Mouse (Mus musculus) bone marrow macrophage, adult 2 months (primary cell): ENCODE results near the gene H3f3a.

Experiments
- CTCF ChIP-seq: IDR thresholded peaks from 2 replicates; pipeline ENCODE4 v1.5.1; 2012; ENCODE audit warnings: low read depth, mild to moderate bottlenecking, low read length, moderate library complexity
- POLR2A ChIP-seq: IDR thresholded peaks from 2 replicates; pipeline ENCODE4 v1.6.1; 2012; ENCODE audit warnings: mild to moderate bottlenecking, low read depth, low read length, borderline replicate concordance

DNA sequence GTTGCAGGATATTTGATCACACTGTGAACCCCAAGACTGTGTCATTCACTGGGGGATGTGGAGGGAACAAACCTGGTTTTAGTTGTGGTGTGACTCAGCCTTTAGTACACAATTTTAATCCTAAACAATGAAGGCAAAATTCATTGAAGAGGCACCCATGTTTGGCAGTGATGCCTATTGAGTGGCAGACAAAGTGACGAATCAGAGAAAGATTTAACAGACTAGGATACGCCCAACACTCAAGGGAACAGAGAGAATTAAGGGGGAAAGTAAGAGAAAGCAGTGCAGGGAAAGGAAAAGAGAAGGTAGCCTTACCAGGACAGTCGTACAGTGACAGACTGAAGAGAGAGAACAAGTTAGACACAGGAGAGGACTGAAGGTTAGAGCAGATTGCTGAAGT, 41.5 kb downstream of the H3f3a start:
- TF ChIP-seq POLR2A, result no peak
- TF ChIP-seq CTCF, result no peak
